Mouse (Mus musculus): ENCODE results near the gene Rpl27a. TPM values are rescaled to one million over a fixed set of nuclear protein-coding genes. Genes with fewer than 3 reads are reported as not detected.

Rpl27a gene
- polyA plus RNA-seq, 1 experiment from 2014 or later, result 87.5 TPM

- no peaks in the 10 kb centered on the region for H3K9me3 ChIP-seq (ENCODE audit: control insufficient read depth, low read length)
- no peaks in the 10 kb centered on the region for H3K36me3 ChIP-seq (ENCODE audit: control insufficient read depth, insufficient read depth, low read length)
- DNase-seq (no peak), ATAC-seq (ENCODE audit: low FRiP score, low TSS enrichment) (no peak)
- no peak overlapping the region for H3K4me3 ChIP-seq (replicated peaks; ENCODE audit: low read depth, low read length)
- H3K27me3 ChIP-seq (ENCODE audit: control insufficient read depth, insufficient read depth, low read length), result no peaks in the 10 kb centered on the region
- WGBS, result 81% methylated on average over 4 of the region's 4 CpGs
- H3K4me2 ChIP-seq (ENCODE audit: low read length), result no peak overlapping the region
- H3K9ac ChIP-seq (replicated peaks; ENCODE audit: low read length), result no peak overlapping the region
- no peaks in the 10 kb centered on the region for H3K4me1 ChIP-seq (ENCODE audit: control insufficient read depth, insufficient read depth, low read length)
- no peak overlapping the region for H3K27ac ChIP-seq (replicated peaks; ENCODE audit: low read depth, low read length)
Measured at GRCm38 (mm10) chr7:109563775-109564362, 44.9 kb downstream of the Rpl27a start.

- no peaks in the 10 kb centered on the region for H3K9me3 ChIP-seq (ENCODE audit: control insufficient read depth, low read length)
- H3K9ac ChIP-seq (replicated peaks; ENCODE audit: low read length), result no peak overlapping the region
- no peak overlapping the region for H3K4me3 ChIP-seq (replicated peaks; ENCODE audit: low read depth, low read length)
- H3K27ac ChIP-seq (replicated peaks; ENCODE audit: low read depth, low read length), result no peak overlapping the region
- no peak overlapping the region for H3K4me2 ChIP-seq (ENCODE audit: low read length)
- no peaks in the 10 kb centered on the region for H3K27me3 ChIP-seq (ENCODE audit: control insufficient read depth, insufficient read depth, low read length)
- H3K36me3 ChIP-seq (ENCODE audit: control insufficient read depth, insufficient read depth, low read length), result no peaks in the 10 kb centered on the region
- ATAC-seq (ENCODE audit: low FRiP score, low TSS enrichment) (no peak), DNase-seq (no peak)
- no peaks in the 10 kb centered on the region for H3K4me1 ChIP-seq (ENCODE audit: control insufficient read depth, insufficient read depth, low read length)
Measured at GRCm38 (mm10) chr7:109566327-109566726, 47.4 kb downstream of the Rpl27a start.

- H3K4me3 ChIP-seq (replicated peaks; ENCODE audit: low read depth, low read length), result no peak overlapping the region
- H3K27ac ChIP-seq (replicated peaks; ENCODE audit: low read depth, low read length), result no peak overlapping the region
- H3K27me3 ChIP-seq (ENCODE audit: control insufficient read depth, insufficient read depth, low read length), result no peaks in the 10 kb centered on the region
- H3K4me2 ChIP-seq (ENCODE audit: low read length), result no peak overlapping the region
- WGBS, result 82% methylated on average over 11 of the region's 11 CpGs
- H3K4me1 ChIP-seq (ENCODE audit: control insufficient read depth, insufficient read depth, low read length), result no peaks in the 10 kb centered on the region
- H3K9me3 ChIP-seq (ENCODE audit: control insufficient read depth, low read length), result no peaks in the 10 kb centered on the region
- no peak for DNase-seq
- ATAC-seq (ENCODE audit: low FRiP score, low TSS enrichment), result no peak
- H3K9ac ChIP-seq (replicated peaks; ENCODE audit: low read length), result no peak overlapping the region
- H3K36me3 ChIP-seq (ENCODE audit: control insufficient read depth, insufficient read depth, low read length), result no peaks in the 10 kb centered on the region
Measured at GRCm38 (mm10) chr7:109566841-109567768, 48.2 kb downstream of the Rpl27a start.

- DNase-seq (no peak), ATAC-seq (ENCODE audit: low FRiP score, low TSS enrichment) (no peak)
- Histone ChIP-seq H3K4me3 (replicated peaks; ENCODE audit: low read depth, low read length) (no peak overlapping the region), H3K9ac (replicated peaks; ENCODE audit: low read length) (no peak overlapping the region), H3K27ac (replicated peaks; ENCODE audit: low read depth, low read length) (no peak overlapping the region), H3K27me3 (ENCODE audit: control insufficient read depth, insufficient read depth, low read length) (no peaks in the 10 kb centered on the region), H3K36me3 (ENCODE audit: control insufficient read depth, insufficient read depth, low read length) (no peaks in the 10 kb centered on the region), H3K9me3 (ENCODE audit: control insufficient read depth, low read length) (no peaks in the 10 kb centered on the region), H3K4me2 (ENCODE audit: low read length) (no peak overlapping the region), H3K4me1 (ENCODE audit: control insufficient read depth, insufficient read depth, low read length) (no peaks in the 10 kb centered on the region)
- 98% methylated on average over 4 of the region's 4 CpGs for WGBS
Measured at GRCm38 (mm10) chr7:109568391-109568892, 49.5 kb downstream of the Rpl27a start.

Small RNA genes within 50 kb of the gene (microRNA-seq; reads per million reads assigned to microRNA genes)
- not detected for gene Gm47284

Other genes starting within 250 kb of the Rpl27a start
- gene Stk33, start 80.1 kb upstream of the Rpl27a start, polyA plus RNA-seq (2014; fragmentation: Nextera tagmentation; extraction: Ambion mirVana), result 8.3 and 8.5 TPM in 2 replicates
- 0.75 and 1.3 TPM in 2 replicates for gene Trim66, start 11.0 kb upstream of the Rpl27a start, polyA plus RNA-seq (2014; fragmentation: Nextera tagmentation; extraction: Ambion mirVana)
- gene St5, start 184.5 kb downstream of the Rpl27a start, polyA plus RNA-seq (2014; fragmentation: Nextera tagmentation; extraction: Ambion mirVana), result 15.6 and 16.4 TPM in 2 replicates
- 10.0 and 10.3 TPM in 2 replicates for gene Akip1, start 184.5 kb downstream of the Rpl27a start, polyA plus RNA-seq (2014; fragmentation: Nextera tagmentation; extraction: Ambion mirVana)
- not detected in 2 replicates for gene BC051019, start 204.7 kb downstream of the Rpl27a start, polyA plus RNA-seq (2014; fragmentation: Nextera tagmentation; extraction: Ambion mirVana)
- gene Ascl3, start 212.6 kb downstream of the Rpl27a start, polyA plus RNA-seq (2014; fragmentation: Nextera tagmentation; extraction: Ambion mirVana), result not detected in 2 replicates
- gene Tmem9b, start 233.7 kb downstream of the Rpl27a start, polyA plus RNA-seq (2014; fragmentation: Nextera tagmentation; extraction: Ambion mirVana), result 132 and 148 TPM in 2 replicates

All from midbrain, embryonic 14.5 days (tissue).